Mouse (Mus musculus) megakaryocyte, embryonic 14.5 days (primary cell): ENCODE results near the gene Taok3.

Source experiments
- FLI1 ChIP-seq: IDR thresholded peaks from 2 replicates; pipeline ENCODE4 v1.6.1; 2012; ENCODE audit warnings: low read length, inconsistent platforms, mixed read lengths
- GATA1 ChIP-seq: IDR thresholded peaks from 3 replicates; pipeline ENCODE4 v1.6.1; 2012; ENCODE audit warnings: mixed read lengths, low read length, inconsistent platforms, borderline replicate concordance

- TF ChIP-seq GATA1, result no peak
- no peak for TF ChIP-seq FLI1
Observed at GRCm38 (mm10) chr5:117164923-117165322, 45.0 kb downstream of the Taok3 start.
